Mouse (Mus musculus) layer of hippocampus, postnatal 25 days (tissue): Measurements from ENCODE around the gene Map3k7. TPM values are rescaled to one million over a fixed set of nuclear protein-coding genes. Genes with fewer than 3 reads are reported as not detected.
"Not testable (repeated sequence)": the region's sequence is repeated elsewhere in the genome, so short reads cannot be mapped to it uniquely, and the experiment has no call there.

ENCODE experiments used
- DNase-seq, 2 experiments: peaks; one replicate each; pipeline ENCODE4 v3.0.0; 2022; ENCODE audit warnings: mixed read lengths in 2 of 2, low spot score in 1 of 2; ENCODE audit errors: extremely low spot score in 1 of 2
- total RNA-seq, 2 experiments: library from RNA; stranded (reverse); gene quantifications; 2 replicates each; pipeline ENCODE4 v1.2.3; 2021

The Map3k7 gene
- total RNA-seq, 2 experiments from 2014 or later: 37.3 to 44.2 TPM

- DNase-seq: no peak
Measured at GRCm38 (mm10) chr4:31975260-31975950, 11.5 kb downstream of the Map3k7 start.

GRCm38 (mm10) chr4:31981863-31982262 lies 18.0 kb downstream of the Map3k7 start:
- no peak for DNase-seq

GRCm38 (mm10) chr4:31993386-31993785 lies 29.5 kb downstream of the Map3k7 start:
- no peak for DNase-seq

- no peak for DNase-seq
Measured at GRCm38 (mm10) chr4:31993865-31994264, 30.0 kb downstream of the Map3k7 start.

GRCm38 (mm10) chr4:32001498-32001897 lies 37.6 kb downstream of the Map3k7 start:
- DNase-seq: no peak

- DNase-seq: no peak
Measured at GRCm38 (mm10) chr4:32004773-32005591, 41.1 kb downstream of the Map3k7 start.

GRCm38 (mm10) chr4:32007174-32007573 lies 43.3 kb downstream of the Map3k7 start:
- no peak for DNase-seq

GRCm38 (mm10) chr4:32008095-32008494 lies 44.2 kb downstream of the Map3k7 start:
- no peak for DNase-seq

- no peak for DNase-seq
Measured at GRCm38 (mm10) chr4:32010808-32011207, 46.9 kb downstream of the Map3k7 start.

- no peak for DNase-seq
Measured at GRCm38 (mm10) chr4:32011218-32011973, 47.5 kb downstream of the Map3k7 start.

GRCm38 (mm10) chr4:32021131-32021530 lies 57.2 kb downstream of the Map3k7 start:
- DNase-seq: no peak

- no peak for DNase-seq
Measured at GRCm38 (mm10) chr4:32022321-32022720, 58.4 kb downstream of the Map3k7 start.

- not testable (repeated sequence) for DNase-seq
Measured at GRCm38 (mm10) chr4:32024170-32024569, 60.3 kb downstream of the Map3k7 start.

GRCm38 (mm10) chr4:32025105-32025504 lies 61.2 kb downstream of the Map3k7 start:
- DNase-seq: no peak

GRCm38 (mm10) chr4:32027094-32027493 lies 63.2 kb downstream of the Map3k7 start:
- DNase-seq: no peak

- no peak for DNase-seq
Measured at GRCm38 (mm10) chr4:32037267-32037666, 73.4 kb downstream of the Map3k7 start.

- peak in 1 of 2 experiments; percentile 19 for DNase-seq
Measured at GRCm38 (mm10) chr4:32041741-32042452, 78.0 kb downstream of the Map3k7 start.

GRCm38 (mm10) chr4:32045234-32045633 lies 81.3 kb downstream of the Map3k7 start:
- no peak for DNase-seq

- DNase-seq: no peak
Measured at GRCm38 (mm10) chr4:32049824-32050223, 85.9 kb downstream of the Map3k7 start.

GRCm38 (mm10) chr4:32053171-32053570 lies 89.3 kb downstream of the Map3k7 start:
- no peak for DNase-seq
